Mouse (Mus musculus) cortical plate, adult 2 months (tissue): ENCODE data around the gene Mgll.

Source experiments
- CTCF ChIP-seq: fragments of 200-500 bp; IDR thresholded peaks from 2 replicates; pipeline ENCODE4 v1.5.1; 2011; ENCODE audit warnings: mild to moderate bottlenecking, control low read depth, low read length; ENCODE audit not compliant: insufficient read depth; ENCODE audit errors: extremely low read depth
- POLR2A ChIP-seq: fragments of 200-500 bp; IDR thresholded peaks from 2 replicates; pipeline ENCODE4 v1.6.1; 2011; ENCODE audit warnings: mild to moderate bottlenecking, low read length, control low read depth; ENCODE audit not compliant: insufficient read depth; ENCODE audit errors: extremely low read depth

DNA sequence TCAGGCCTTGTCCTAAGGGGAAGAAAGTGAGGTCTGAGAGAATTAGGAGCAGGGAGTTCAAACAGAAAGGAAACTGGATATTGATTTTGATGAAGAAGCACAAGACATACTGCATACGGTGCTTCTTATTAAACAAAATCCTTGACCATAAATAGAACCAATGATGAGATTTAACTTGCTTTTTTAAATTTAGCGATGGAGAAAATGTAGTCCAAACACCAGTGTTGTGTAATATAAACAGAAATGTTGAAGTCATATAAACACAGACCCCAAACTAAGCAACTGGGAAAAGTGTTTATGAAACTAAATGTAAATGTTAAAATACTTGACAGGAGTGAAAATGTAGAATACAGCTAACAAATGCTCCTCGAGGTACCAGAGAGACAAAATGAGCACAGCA, 35.5 kb upstream of the Mgll start:
- TF ChIP-seq CTCF (no peak), POLR2A (no peak)
